Mouse (Mus musculus) frontal cortex, postnatal 36 days (tissue): ENCODE data around the gene Zgrf1.

ENCODE experiments used
- DNase-seq, 2 experiments: peaks; one replicate each; pipeline ENCODE4 v3.0.0; 2022; ENCODE audit warnings: low spot score in 2 of 2

The Zgrf1 gene

GRCm38 (mm10) chr3:127552973-127553719, at the start of gene Zgrf1, which contains the start of gene Larp7:
Gene Zgrf1, plus strand, starts transcription at chr3:127553489.
Gene Larp7, minus strand, starts transcription at chr3:127553349.
- DNase-seq, result peak; percentile 99 to 100

GRCm38 (mm10) chr3:127507878-127508783, 45.2 kb upstream of the Zgrf1 start:
- DNase-seq, result no peak

- DNase-seq, result peak in 1 of 2 experiments; percentile 35
Measured at GRCm38 (mm10) chr3:127511786-127512746, 41.2 kb upstream of the Zgrf1 start.

- DNase-seq, result no peak
Measured at GRCm38 (mm10) chr3:127512794-127513335, 40.4 kb upstream of the Zgrf1 start.

- no peak for DNase-seq
Measured at GRCm38 (mm10) chr3:127513699-127514098, 39.6 kb upstream of the Zgrf1 start.

- DNase-seq, result no peak
Measured at GRCm38 (mm10) chr3:127515251-127515650, 38.0 kb upstream of the Zgrf1 start.

- no peak for DNase-seq
Measured at GRCm38 (mm10) chr3:127520300-127520699, 33.0 kb upstream of the Zgrf1 start.

- DNase-seq, result no peak
Measured at GRCm38 (mm10) chr3:127521156-127521555, 32.1 kb upstream of the Zgrf1 start.

- DNase-seq, result no peak
Measured at GRCm38 (mm10) chr3:127525188-127525819, 28.0 kb upstream of the Zgrf1 start.

GRCm38 (mm10) chr3:127527465-127528034, 25.7 kb upstream of the Zgrf1 start:
- DNase-seq, result peak in 1 of 2 experiments; percentile 36

- DNase-seq, result no peak
Measured at GRCm38 (mm10) chr3:127529210-127529609, 24.1 kb upstream of the Zgrf1 start.

GRCm38 (mm10) chr3:127529824-127530223, 23.5 kb upstream of the Zgrf1 start:
- DNase-seq, result no peak

GRCm38 (mm10) chr3:127530293-127530692, 23.0 kb upstream of the Zgrf1 start:
- no peak for DNase-seq

- DNase-seq, result no peak
Measured at GRCm38 (mm10) chr3:127539193-127539592, 14.1 kb upstream of the Zgrf1 start.

GRCm38 (mm10) chr3:127543976-127544375, 9.3 kb upstream of the Zgrf1 start:
- no peak for DNase-seq

GRCm38 (mm10) chr3:127544610-127545121, 8.6 kb upstream of the Zgrf1 start:
- DNase-seq, result no peak

GRCm38 (mm10) chr3:127547882-127548281, 5.4 kb upstream of the Zgrf1 start:
- DNase-seq, result no peak

- DNase-seq, result no peak
Measured at GRCm38 (mm10) chr3:127552434-127552972, 786 bp upstream of the Zgrf1 start.

GRCm38 (mm10) chr3:127553720-127554043, 393 bp downstream of the Zgrf1 start:
- DNase-seq, result no peak

GRCm38 (mm10) chr3:127554723-127555122, 1.4 kb downstream of the Zgrf1 start:
- DNase-seq, result no peak
